Mouse (Mus musculus): ENCODE data around the gene Cyp2d11. TPM values are rescaled to one million over a fixed set of nuclear protein-coding genes. Genes with fewer than 3 reads are reported as not detected.

Gene Cyp2d11
- polyA plus RNA-seq, 1 experiment from 2014 or later: not detected

GRCm38 (mm10) chr15:82362234-82362633 is 31.6 kb downstream of the Cyp2d11 start:
- no peak overlapping the region for H3K9ac ChIP-seq
- no peak overlapping the region for H3K4me3 ChIP-seq
- no peak overlapping the region for H3K27ac ChIP-seq (replicated peaks)
- H3K4me1 ChIP-seq (replicated peaks): no peaks in the 10 kb centered on the region
- no peak for ATAC-seq (ENCODE audit: low FRiP score, low read depth)
- 89% methylated on average over 4 of the region's 4 CpGs for WGBS
- no peak overlapping the region for H3K4me2 ChIP-seq
- H3K27me3 ChIP-seq: no peaks in the 10 kb centered on the region
- H3K9me3 ChIP-seq: no peaks in the 10 kb centered on the region
- H3K36me3 ChIP-seq: no peaks in the 10 kb centered on the region

- ATAC-seq (ENCODE audit: low FRiP score, low read depth): no peak
- Histone ChIP-seq H3K9ac (no peak overlapping the region), H3K4me3 (no peak overlapping the region), H3K27ac (replicated peaks) (no peak overlapping the region), H3K36me3 (no peaks in the 10 kb centered on the region), H3K9me3 (no peaks in the 10 kb centered on the region), H3K4me2 (no peak overlapping the region), H3K27me3 (no peaks in the 10 kb centered on the region), H3K4me1 (replicated peaks) (no peaks in the 10 kb centered on the region)
- WGBS: 81% methylated on average over 11 of the region's 11 CpGs
Observed at GRCm38 (mm10) chr15:82361459-82362018, 32.3 kb downstream of the Cyp2d11 start.

GRCm38 (mm10) chr15:82358431-82359260 is 35.2 kb downstream of the Cyp2d11 start:
- ATAC-seq (ENCODE audit: low FRiP score, low read depth): no peak
- Histone ChIP-seq H3K27me3 (no peaks in the 10 kb centered on the region), H3K36me3 (no peaks in the 10 kb centered on the region), H3K4me2 (0 out of 2 replicates have a peak overlapping the region, but pooled peaks have one; percentile 4), H3K27ac (replicated peaks) (no peak overlapping the region), H3K9me3 (no peaks in the 10 kb centered on the region), H3K9ac (no peak overlapping the region), H3K4me3 (no peak overlapping the region), H3K4me1 (replicated peaks) (peaks cover 5% of the 10 kb centered on the region)
- WGBS: 66% methylated on average over 22 of the region's 22 CpGs

GRCm38 (mm10) chr15:82354126-82354945 is 39.5 kb downstream of the Cyp2d11 start, which contains the start of gene Ndufa6:
TSS of gene Ndufa6 (minus strand) at chr15:82354322.
- 2% methylated on average over 57 of the region's 57 CpGs for WGBS
- peak within 1 kb of the TSS; percentile 71 for H3K4me2 ChIP-seq
- peak within 1 kb of the TSS; percentile 63 for H3K4me3 ChIP-seq

GRCm38 (mm10) chr15:82353745-82354113 is 40.1 kb downstream of the Cyp2d11 start:
- under 1% methylated on average over 23 of the region's 23 CpGs for whole genome bisulfite sequencing
- H3K36me3 ChIP-seq: peaks cover 18% of the 10 kb centered on the region
- H3K4me2 ChIP-seq: peak overlapping the region; percentile 71
- no peak; the same call in 1 of the 2 replicates for ATAC-seq (ENCODE audit: low FRiP score, low read depth)
- H3K9me3 ChIP-seq: no peaks in the 10 kb centered on the region
- peak overlapping the region; percentile 85 for H3K27ac ChIP-seq (replicated peaks)
- H3K4me3 ChIP-seq: peak overlapping the region; percentile 63
- H3K27me3 ChIP-seq: no peaks in the 10 kb centered on the region
- peak overlapping the region; percentile 84 for H3K9ac ChIP-seq
- H3K4me1 ChIP-seq (replicated peaks): peaks cover 25% of the 10 kb centered on the region

More at GRCm38 (mm10) chr15:82354126-82354945, 39.5 kb downstream of the Cyp2d11 start, which contains the start of gene Ndufa6:
- Histone ChIP-seq H3K27me3 (no peaks in the 10 kb centered on the region), H3K36me3 (peaks cover 12% of the 10 kb centered on the region), H3K9ac (peak within 1 kb of the TSS; percentile 84), H3K4me1 (replicated peaks) (peaks cover 25% of the 10 kb centered on the region), H3K27ac (replicated peaks) (peak within 1 kb of the TSS; percentile 85), H3K9me3 (no peaks in the 10 kb centered on the region)
- peak; percentile 98 for ATAC-seq (ENCODE audit: low FRiP score, low read depth)

- Histone ChIP-seq H3K4me1 (replicated peaks) (peaks cover 25% of the 10 kb centered on the region), H3K27ac (replicated peaks) (peak overlapping the region; percentile 85), H3K4me3 (peak overlapping the region; percentile 63), H3K36me3 (peaks cover 23% of the 10 kb centered on the region), H3K9me3 (no peaks in the 10 kb centered on the region), H3K27me3 (no peaks in the 10 kb centered on the region), H3K4me2 (peak overlapping the region; percentile 71), H3K9ac (peak overlapping the region; percentile 84)
- WGBS: 36% methylated on average over 14 of the region's 14 CpGs
- no peak for ATAC-seq (ENCODE audit: low FRiP score, low read depth)
Observed at GRCm38 (mm10) chr15:82353078-82353744, 40.6 kb downstream of the Cyp2d11 start.

GRCm38 (mm10) chr15:82351480-82351879 is 42.3 kb downstream of the Cyp2d11 start:
- 91% methylated on average over 3 of the region's 3 CpGs for WGBS
- H3K4me3 ChIP-seq: no peak overlapping the region
- no peak overlapping the region for H3K27ac ChIP-seq (replicated peaks)
- H3K36me3 ChIP-seq: peaks cover 28% of the 10 kb centered on the region
- peaks cover 41% of the 10 kb centered on the region for H3K4me1 ChIP-seq (replicated peaks)
- H3K9ac ChIP-seq: no peak overlapping the region
- no peaks in the 10 kb centered on the region for H3K9me3 ChIP-seq
- H3K27me3 ChIP-seq: no peaks in the 10 kb centered on the region
- ATAC-seq (ENCODE audit: low FRiP score, low read depth): no peak
- no peak overlapping the region for H3K4me2 ChIP-seq

- H3K36me3 ChIP-seq: peaks cover 28% of the 10 kb centered on the region
- H3K9ac ChIP-seq: no peak overlapping the region
- WGBS: 94% methylated on average over 4 of the region's 4 CpGs
- ATAC-seq (ENCODE audit: low FRiP score, low read depth): no peak
- H3K4me3 ChIP-seq: no peak overlapping the region
- no peaks in the 10 kb centered on the region for H3K9me3 ChIP-seq
- peaks cover 41% of the 10 kb centered on the region for H3K4me1 ChIP-seq (replicated peaks)
- no peaks in the 10 kb centered on the region for H3K27me3 ChIP-seq
- H3K4me2 ChIP-seq: no peak overlapping the region
- no peak overlapping the region for H3K27ac ChIP-seq (replicated peaks)
Observed at GRCm38 (mm10) chr15:82350349-82350748, 43.5 kb downstream of the Cyp2d11 start.

- 88% methylated on average over 2 of the region's 2 CpGs for WGBS
- H3K9me3 ChIP-seq: no peaks in the 10 kb centered on the region
- H3K36me3 ChIP-seq: peaks cover 28% of the 10 kb centered on the region
- no peak overlapping the region for H3K27ac ChIP-seq (replicated peaks)
- H3K4me3 ChIP-seq: no peak overlapping the region
- peaks cover 36% of the 10 kb centered on the region for H3K4me1 ChIP-seq (replicated peaks)
- H3K4me2 ChIP-seq: no peak overlapping the region
- no peak for ATAC-seq (ENCODE audit: low FRiP score, low read depth)
- H3K9ac ChIP-seq: no peak overlapping the region
- H3K27me3 ChIP-seq: no peaks in the 10 kb centered on the region
Observed at GRCm38 (mm10) chr15:82348999-82349341, 44.9 kb downstream of the Cyp2d11 start.

- H3K27ac ChIP-seq (replicated peaks): no peak overlapping the region
- H3K27me3 ChIP-seq: no peaks in the 10 kb centered on the region
- H3K9ac ChIP-seq: no peak overlapping the region
- peaks cover 28% of the 10 kb centered on the region for H3K36me3 ChIP-seq
- 92% methylated on average over 8 of the region's 8 CpGs for WGBS
- ATAC-seq (ENCODE audit: low FRiP score, low read depth): no peak
- H3K4me3 ChIP-seq: no peak overlapping the region
- no peaks in the 10 kb centered on the region for H3K9me3 ChIP-seq
- H3K4me2 ChIP-seq: no peak overlapping the region
- peaks cover 36% of the 10 kb centered on the region for H3K4me1 ChIP-seq (replicated peaks)
Observed at GRCm38 (mm10) chr15:82348258-82348998, 45.4 kb downstream of the Cyp2d11 start.

GRCm38 (mm10) chr15:82347852-82348251 is 46.0 kb downstream of the Cyp2d11 start:
- no peak overlapping the region; the same call in 1 of the 2 replicates for H3K4me2 ChIP-seq
- H3K9ac ChIP-seq: no peak overlapping the region
- no peak overlapping the region for H3K27ac ChIP-seq (replicated peaks)
- peaks cover 28% of the 10 kb centered on the region for H3K36me3 ChIP-seq
- no peaks in the 10 kb centered on the region for H3K9me3 ChIP-seq
- WGBS: 92% methylated on average over 12 of the region's 12 CpGs
- peaks cover 30% of the 10 kb centered on the region for H3K4me1 ChIP-seq (replicated peaks)
- no peak overlapping the region for H3K4me3 ChIP-seq
- no peak for ATAC-seq (ENCODE audit: low FRiP score, low read depth)
- no peaks in the 10 kb centered on the region for H3K27me3 ChIP-seq

Measured in hindbrain, embryonic 15.5 days (tissue).